Mouse (Mus musculus): ENCODE measurements around the gene Runx1. TPM values are rescaled to one million over a fixed set of nuclear protein-coding genes. Genes with fewer than 3 reads are reported as not detected.

The Runx1 gene
- polyA plus RNA-seq, 1 experiment from 2014 or later: 13.8 TPM

- Histone ChIP-seq H3K4me2 (replicated peaks) (0 out of 2 replicates have a peak overlapping the region, but pooled peaks have one; percentile 0), H3K4me3 (no peak overlapping the region), H3K27me3 (no peaks in the 10 kb centered on the region), H3K9me3 (no peaks in the 10 kb centered on the region), H3K27ac (no peak overlapping the region), H3K4me1 (no peaks in the 10 kb centered on the region), H3K36me3 (no peaks in the 10 kb centered on the region), H3K9ac (no peak overlapping the region)
- ATAC-seq (ENCODE audit: insufficient number of reproducible peaks, insufficient read depth, low FRiP score, low TSS enrichment): no peak
- WGBS: 42% methylated on average over 15 of the region's 15 CpGs
Measured at GRCm38 (mm10) chr16:92761968-92762521, 63.9 kb downstream of the Runx1 start.

GRCm38 (mm10) chr16:92760091-92760490 is 65.9 kb downstream of the Runx1 start:
- Histone ChIP-seq H3K27me3 (no peaks in the 10 kb centered on the region), H3K9me3 (no peaks in the 10 kb centered on the region), H3K4me2 (replicated peaks) (no peak overlapping the region), H3K9ac (no peak overlapping the region), H3K4me3 (no peak overlapping the region), H3K36me3 (no peaks in the 10 kb centered on the region), H3K27ac (no peak overlapping the region), H3K4me1 (peaks cover 2% of the 10 kb centered on the region; the same call in 1 of the 2 replicates)
- 84% methylated on average over 3 of the region's 3 CpGs for WGBS
- ATAC-seq (ENCODE audit: insufficient number of reproducible peaks, insufficient read depth, low FRiP score, low TSS enrichment): no peak

GRCm38 (mm10) chr16:92757564-92757963 is 68.4 kb downstream of the Runx1 start:
- no peaks in the 10 kb centered on the region for H3K27me3 ChIP-seq
- no peak overlapping the region for H3K4me3 ChIP-seq
- peaks cover 16% of the 10 kb centered on the region for H3K4me1 ChIP-seq
- ATAC-seq (ENCODE audit: insufficient number of reproducible peaks, insufficient read depth, low FRiP score, low TSS enrichment): no peak
- no peak overlapping the region for H3K27ac ChIP-seq
- no peaks in the 10 kb centered on the region for H3K9me3 ChIP-seq
- no peak overlapping the region for H3K4me2 ChIP-seq (replicated peaks)
- H3K9ac ChIP-seq: no peak overlapping the region
- 87% methylated on average over 4 of the region's 4 CpGs for WGBS
- H3K36me3 ChIP-seq: no peaks in the 10 kb centered on the region

- H3K36me3 ChIP-seq: no peaks in the 10 kb centered on the region
- no peak overlapping the region for H3K4me3 ChIP-seq
- WGBS: 56% methylated on average over 3 of the region's 3 CpGs
- no peak overlapping the region for H3K4me2 ChIP-seq (replicated peaks)
- no peaks in the 10 kb centered on the region for H3K9me3 ChIP-seq
- H3K27me3 ChIP-seq: no peaks in the 10 kb centered on the region
- no peak overlapping the region for H3K27ac ChIP-seq
- no peak overlapping the region for H3K9ac ChIP-seq
- no peak for ATAC-seq (ENCODE audit: insufficient number of reproducible peaks, insufficient read depth, low FRiP score, low TSS enrichment)
- peaks cover 16% of the 10 kb centered on the region for H3K4me1 ChIP-seq
Measured at GRCm38 (mm10) chr16:92753944-92754343, 72.0 kb downstream of the Runx1 start.

GRCm38 (mm10) chr16:92753139-92753538 is 72.8 kb downstream of the Runx1 start:
- no peak overlapping the region for H3K27ac ChIP-seq
- H3K9ac ChIP-seq: no peak overlapping the region
- H3K36me3 ChIP-seq: no peaks in the 10 kb centered on the region
- ATAC-seq (ENCODE audit: insufficient number of reproducible peaks, insufficient read depth, low FRiP score, low TSS enrichment): no peak
- 85% methylated on average over 8 of the region's 8 CpGs for WGBS
- H3K27me3 ChIP-seq: no peaks in the 10 kb centered on the region
- H3K4me2 ChIP-seq (replicated peaks): no peak overlapping the region
- peaks cover 16% of the 10 kb centered on the region for H3K4me1 ChIP-seq
- no peak overlapping the region for H3K4me3 ChIP-seq
- H3K9me3 ChIP-seq: no peaks in the 10 kb centered on the region

GRCm38 (mm10) chr16:92748272-92748671 is 77.7 kb downstream of the Runx1 start:
- H3K27ac ChIP-seq: no peak overlapping the region
- H3K9ac ChIP-seq: no peak overlapping the region
- no peak for ATAC-seq (ENCODE audit: insufficient number of reproducible peaks, insufficient read depth, low FRiP score, low TSS enrichment)
- no peaks in the 10 kb centered on the region for H3K9me3 ChIP-seq
- no peaks in the 10 kb centered on the region for H3K36me3 ChIP-seq
- H3K4me1 ChIP-seq: peaks cover 15% of the 10 kb centered on the region
- H3K4me3 ChIP-seq: no peak overlapping the region
- no peaks in the 10 kb centered on the region for H3K27me3 ChIP-seq
- 92% methylated on average over 1 of the region's 1 CpGs for WGBS
- H3K4me2 ChIP-seq (replicated peaks): no peak overlapping the region

- Histone ChIP-seq H3K27ac (no peak overlapping the region), H3K9ac (no peak overlapping the region), H3K27me3 (no peaks in the 10 kb centered on the region), H3K9me3 (no peaks in the 10 kb centered on the region), H3K4me2 (replicated peaks) (no peak overlapping the region), H3K4me1 (peaks cover 17% of the 10 kb centered on the region), H3K4me3 (no peak overlapping the region), H3K36me3 (no peaks in the 10 kb centered on the region)
- ATAC-seq (ENCODE audit: insufficient number of reproducible peaks, insufficient read depth, low FRiP score, low TSS enrichment): no peak
- 81% methylated on average over 2 of the region's 2 CpGs for WGBS
Measured at GRCm38 (mm10) chr16:92747062-92747461, 78.9 kb downstream of the Runx1 start.

- H3K4me2 ChIP-seq (replicated peaks): no peak overlapping the region
- H3K4me3 ChIP-seq: no peak overlapping the region
- no peak overlapping the region for H3K9ac ChIP-seq
- no peak overlapping the region for H3K27ac ChIP-seq
- no peaks in the 10 kb centered on the region for H3K27me3 ChIP-seq
- H3K9me3 ChIP-seq: no peaks in the 10 kb centered on the region
- 76% methylated on average over 3 of the region's 3 CpGs for whole genome bisulfite sequencing
- ATAC-seq (ENCODE audit: insufficient number of reproducible peaks, insufficient read depth, low FRiP score, low TSS enrichment): no peak
- H3K36me3 ChIP-seq: no peaks in the 10 kb centered on the region
- peaks cover 17% of the 10 kb centered on the region for H3K4me1 ChIP-seq
Measured at GRCm38 (mm10) chr16:92745239-92745638, 80.7 kb downstream of the Runx1 start.

- no peaks in the 10 kb centered on the region for H3K9me3 ChIP-seq
- no peaks in the 10 kb centered on the region for H3K27me3 ChIP-seq
- no peaks in the 10 kb centered on the region for H3K36me3 ChIP-seq
- peaks cover 21% of the 10 kb centered on the region for H3K4me1 ChIP-seq
- H3K27ac ChIP-seq: peak overlapping the region; percentile 77
- no peak overlapping the region for H3K4me3 ChIP-seq
- no peak overlapping the region for H3K9ac ChIP-seq
- 39% methylated on average over 12 of the region's 12 CpGs for WGBS
- no peak overlapping the region for H3K4me2 ChIP-seq (replicated peaks)
- no peak for ATAC-seq (ENCODE audit: insufficient number of reproducible peaks, insufficient read depth, low FRiP score, low TSS enrichment)
Measured at GRCm38 (mm10) chr16:92744172-92744777, 81.7 kb downstream of the Runx1 start.

- Histone ChIP-seq H3K36me3 (no peaks in the 10 kb centered on the region), H3K9me3 (no peaks in the 10 kb centered on the region), H3K27me3 (no peaks in the 10 kb centered on the region), H3K27ac (peak overlapping the region; percentile 77), H3K4me3 (no peak overlapping the region), H3K4me1 (peaks cover 23% of the 10 kb centered on the region), H3K9ac (no peak overlapping the region), H3K4me2 (replicated peaks) (no peak overlapping the region)
- WGBS: 69% methylated on average over 4 of the region's 4 CpGs
- no peak for ATAC-seq (ENCODE audit: insufficient number of reproducible peaks, insufficient read depth, low FRiP score, low TSS enrichment)
Measured at GRCm38 (mm10) chr16:92743755-92744154, 82.2 kb downstream of the Runx1 start.

- Histone ChIP-seq H3K36me3 (no peaks in the 10 kb centered on the region), H3K4me2 (replicated peaks) (no peak overlapping the region), H3K9me3 (no peaks in the 10 kb centered on the region), H3K27me3 (no peaks in the 10 kb centered on the region), H3K27ac (no peak overlapping the region), H3K4me3 (no peak overlapping the region), H3K9ac (no peak overlapping the region), H3K4me1 (peaks cover 28% of the 10 kb centered on the region)
- ATAC-seq (ENCODE audit: insufficient number of reproducible peaks, insufficient read depth, low FRiP score, low TSS enrichment): no peak
- WGBS: 90% methylated on average over 8 of the region's 8 CpGs
Measured at GRCm38 (mm10) chr16:92741342-92741741, 84.6 kb downstream of the Runx1 start.

- no peaks in the 10 kb centered on the region for H3K36me3 ChIP-seq
- no peak overlapping the region for H3K4me2 ChIP-seq (replicated peaks)
- H3K4me3 ChIP-seq: no peak overlapping the region
- H3K27ac ChIP-seq: 0 out of 2 replicates have a peak overlapping the region, but pooled peaks have one; percentile 61
- H3K9ac ChIP-seq: no peak overlapping the region
- H3K27me3 ChIP-seq: no peaks in the 10 kb centered on the region
- 47% methylated on average over 9 of the region's 9 CpGs for WGBS
- ATAC-seq (ENCODE audit: insufficient number of reproducible peaks, insufficient read depth, low FRiP score, low TSS enrichment): no peak
- peaks cover 28% of the 10 kb centered on the region for H3K4me1 ChIP-seq
- H3K9me3 ChIP-seq: no peaks in the 10 kb centered on the region
Measured at GRCm38 (mm10) chr16:92740541-92740940, 85.4 kb downstream of the Runx1 start.
